Mouse (Mus musculus): Measurements from ENCODE around the gene Podn. TPM values are rescaled to one million over a fixed set of nuclear protein-coding genes. Genes with fewer than 3 reads are reported as not detected.

The Podn gene
- total and polyA plus RNA-seq, 3 experiments: 0.04 TPM; not detected in 2

- Histone ChIP-seq H3K27ac (ENCODE audit: control insufficient read depth, low read depth, low read length) (peak overlapping the region; percentile 81), H3K4me3 (ENCODE audit: control insufficient read depth in 1 of 2, insufficient read depth in 1 of 2, low read depth in 2 of 2, low read length in 2 of 2) (peak overlapping the region; percentile 91 to 94), H3K79me2 (ENCODE audit: control insufficient read depth, insufficient read depth, low read length, poor library complexity) (peaks cover 3% of the 10 kb centered on the region; the same call in 1 of the 2 replicates), H3K9ac (ENCODE audit: control insufficient read depth, low read depth, low read length, poor library complexity, severe bottlenecking) (peak overlapping the region; percentile 81), H3K36me3 (ENCODE audit: control insufficient read depth in 1 of 2, insufficient read depth in 2 of 2, low read length in 2 of 2) (peaks cover 0 to 10% of the 10 kb centered on the region in 2 experiments; a peak in 2 of 4 replicates), H3K4me1 (ENCODE audit: control insufficient read depth in 1 of 2, insufficient read depth in 2 of 2, low read length in 2 of 2) (peaks cover 0 to 8% of the 10 kb centered on the region in 2 experiments; a peak in 2 of 4 replicates), H3K9me3 (replicated peaks; ENCODE audit: insufficient read depth, low read length) (no peaks in the 10 kb centered on the region), H3K27me3 (ENCODE audit: control insufficient read depth in 1 of 2, insufficient read depth in 2 of 2, low read length in 2 of 2) (no peaks in the 10 kb centered on the region)
- peak; percentile 97 for DNase-seq (ENCODE audit: low read depth, low spot score)
- no peak for TF ChIP-seq TAL1 (IDR thresholded peaks at IDR 0.05; ENCODE audit: low read length)
- no peak for TF ChIP-seq CHD2 (IDR thresholded peaks at IDR 0.05; ENCODE audit: low read length)
- no peak for TF ChIP-seq MEF2A (IDR thresholded peaks at IDR 0.05; ENCODE audit: extremely low read depth, insufficient replicate concordance, low read depth, low read length, poor library complexity, severe bottlenecking)
- no peak for TF ChIP-seq GATA1 (IDR thresholded peaks at IDR 0.05; ENCODE audit: low read depth, low read length)
- 0 out of 2 replicates have a peak, but pooled peaks have one; percentile 55 for TF ChIP-seq ZMIZ1 (IDR thresholded peaks at IDR 0.05; ENCODE audit: low read depth, low read length)
- 0 out of 6 replicates have a peak, but pooled peaks of 1 of the 3 experiments have one; percentile 1 for TF ChIP-seq CTCF (IDR thresholded peaks at IDR 0.05 in 2 of 3, conservative IDR thresholded peaks at IDR 0.05 in 1 of 3; ENCODE audit: control insufficient read depth in 1 of 3, insufficient read depth in 1 of 3, low read depth in 2 of 3, low read length in 3 of 3, poor library complexity in 1 of 3, severe bottlenecking in 1 of 3)
- no peak for TF ChIP-seq MYB (IDR thresholded peaks at IDR 0.05; ENCODE audit: low read depth, low read length)
- no peak for TF ChIP-seq JUND (IDR thresholded peaks at IDR 0.05; ENCODE audit: low read depth, low read length)
- TF ChIP-seq TBP (IDR thresholded peaks at IDR 0.05; ENCODE audit: low read depth, low read length): peak; percentile 85
- no peak for TF ChIP-seq USF2 (IDR thresholded peaks at IDR 0.05; ENCODE audit: borderline replicate concordance in 1 of 2, insufficient read depth in 1 of 2, low read depth in 1 of 2, low read length in 2 of 2)
- peak; percentile 85 for TF ChIP-seq NRF1 (IDR thresholded peaks at IDR 0.05; ENCODE audit: insufficient read depth, low read depth, low read length, poor library complexity, severe bottlenecking)
- no peak for TF ChIP-seq RCOR1 (IDR thresholded peaks at IDR 0.05; ENCODE audit: low read depth, low read length)
- no peak for TF ChIP-seq E2F4 (IDR thresholded peaks at IDR 0.05; ENCODE audit: borderline replicate concordance, low read depth, low read length)
- TF ChIP-seq KAT2A (conservative IDR thresholded peaks at IDR 0.05; ENCODE audit: low read depth, low read length): no peak
- TF ChIP-seq UBTF (IDR thresholded peaks at IDR 0.05; ENCODE audit: borderline replicate concordance, insufficient read depth, low read depth, low read length): no peak
- TF ChIP-seq MAFK (IDR thresholded peaks at IDR 0.05; ENCODE audit: borderline replicate concordance, low read depth, low read length): no peak
- no peak for TF ChIP-seq BHLHE40 (IDR thresholded peaks at IDR 0.05; ENCODE audit: borderline replicate concordance, low read depth, low read length)
- peak; percentile 33; the same call in 1 of the 2 replicates for TF ChIP-seq SIN3A (IDR thresholded peaks at IDR 0.05; ENCODE audit: low read length)
- no peak for TF ChIP-seq TCF12 (IDR thresholded peaks at IDR 0.05; ENCODE audit: low read depth, low read length)
- 0 out of 4 replicates have a peak, but pooled peaks of 1 of the 2 experiments have one; percentile 25 for TF ChIP-seq EP300 (IDR thresholded peaks at IDR 0.05; ENCODE audit: low read depth in 1 of 2, low read length in 2 of 2)
- peak; percentile 53; the same call in 1 of the 2 replicates for TF ChIP-seq MXI1 (IDR thresholded peaks at IDR 0.05; ENCODE audit: low read depth, low read length)
- peak; percentile 18; the same call in 1 of the 2 replicates for TF ChIP-seq ZNF384 (IDR thresholded peaks at IDR 0.05; ENCODE audit: low read depth, low read length)
- TF ChIP-seq ZKSCAN1 (IDR thresholded peaks at IDR 0.05; ENCODE audit: low read depth, low read length): peak; percentile 80
- no peak for TF ChIP-seq MAZ (IDR thresholded peaks at IDR 0.05; ENCODE audit: low read depth, low read length)
- no peak for TF ChIP-seq POLR2AphosphoS5 (IDR thresholded peaks at IDR 0.05; ENCODE audit: borderline replicate concordance, low read depth, low read length)
- TF ChIP-seq MAX (IDR thresholded peaks at IDR 0.05; ENCODE audit: low read length): peak; percentile 41; the same call in 1 of the 2 replicates
- TF ChIP-seq ZC3H11A (IDR thresholded peaks at IDR 0.05; ENCODE audit: low read depth, low read length): no peak
- TF ChIP-seq HCFC1 (IDR thresholded peaks at IDR 0.05; ENCODE audit: low read depth, low read length): peak; percentile 72
- TF ChIP-seq ELF1 (IDR thresholded peaks at IDR 0.05; ENCODE audit: low read depth, low read length): peak; percentile 60
- TF ChIP-seq USF1 (IDR thresholded peaks at IDR 0.05; ENCODE audit: low read depth, low read length): no peak
- no peak for TF ChIP-seq GABPA (IDR thresholded peaks at IDR 0.05; ENCODE audit: low read depth, low read length)
- TF ChIP-seq NELFE (IDR thresholded peaks at IDR 0.05; ENCODE audit: low read depth, low read length): peak; percentile 66
- no peak for TF ChIP-seq CHD1 (IDR thresholded peaks at IDR 0.05; ENCODE audit: low read depth, low read length)
- no peak for TF ChIP-seq RAD21 (IDR thresholded peaks at IDR 0.05; ENCODE audit: low read depth, low read length)
These were observed 22.0 kb upstream of the Podn start for GRCm38 (mm10) chr4:108117924-108118876.

All from MEL (cell line).